Mouse (Mus musculus) T-cell, adult 66 days (primary cell): ENCODE data around the gene Klhl35. TPM values are rescaled to one million over a fixed set of nuclear protein-coding genes. Genes with fewer than 3 reads are reported as not detected.

Experiments used
- total RNA-seq, 2 experiments: library from RNA; stranded (reverse); gene quantifications; 3 replicates in 1 of 2; 4 replicates in 1 of 2; pipeline ENCODE4 v1.2.4; 2023

Gene Klhl35
- 1 to 10 TPM in 1 of 2 experiments, under 1 TPM in 1; 0.95 to 1.2 TPM for total RNA-seq

DNA sequence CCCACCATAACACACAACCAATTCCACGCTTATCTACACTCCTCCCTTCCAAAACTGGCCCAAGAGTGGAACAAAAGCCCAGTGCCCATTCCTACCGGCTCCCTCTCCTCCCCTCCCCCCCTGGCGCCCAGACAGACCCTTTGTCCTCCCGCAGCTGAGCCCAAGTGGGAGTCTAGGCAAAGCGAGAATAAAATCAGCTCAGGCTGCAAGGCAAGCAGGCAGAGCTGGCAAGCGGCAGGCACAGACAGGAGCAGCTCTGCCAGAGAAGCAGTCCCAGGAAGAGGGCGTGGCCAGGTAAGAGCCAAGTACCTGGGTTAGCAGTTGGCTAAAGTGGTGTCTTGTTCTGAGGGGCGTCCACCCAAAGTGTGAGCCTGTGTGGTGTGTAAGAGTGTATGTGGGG lies at the start of gene Klhl35:
Gene Klhl35 (plus strand): TSS at position 194 of the 400 bp plus-strand sequence.

DNA sequence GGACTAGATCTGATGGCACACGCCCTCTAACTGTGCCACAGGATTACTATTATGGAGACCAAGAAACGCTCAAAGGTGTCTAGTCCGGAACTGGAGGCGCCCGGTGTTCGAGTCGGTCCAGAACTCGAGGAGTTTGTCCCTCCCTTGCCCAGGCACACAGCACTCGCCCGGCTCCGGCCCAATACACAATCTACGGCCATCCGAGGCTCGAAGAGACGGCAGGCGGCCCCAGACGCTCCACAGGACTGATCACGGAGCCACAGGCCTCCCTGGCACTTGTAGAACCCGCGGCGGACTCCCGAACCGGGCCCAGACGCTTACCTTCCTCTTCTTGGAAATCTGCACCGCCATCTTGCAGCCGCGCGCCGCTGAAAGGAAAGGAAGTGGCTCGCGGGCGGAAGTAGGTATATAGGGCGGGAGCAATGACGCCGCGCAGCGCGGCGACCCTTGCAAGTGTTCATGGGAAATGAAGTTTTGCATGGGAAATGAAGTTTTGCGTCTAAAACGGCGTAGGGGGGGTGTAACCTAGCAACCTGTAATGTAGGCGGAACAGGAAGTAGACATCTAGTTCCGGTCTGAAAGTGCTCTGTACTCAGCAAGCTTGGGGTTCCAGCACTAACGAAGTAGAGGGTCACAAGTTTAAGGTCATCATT lies 17.6 kb downstream of the Klhl35 start, which contains the start of gene Rps3:
Gene Rps3 (minus strand): TSS at position 468 of the 653 bp plus-strand sequence.

Other genes starting within 250 kb of the Klhl35 start
- not detected for gene Mogat2, start 227.4 kb upstream of the Klhl35 start, total RNA-seq
- gene Map6, start 198.6 kb upstream of the Klhl35 start, total RNA-seq: 1 to 10 TPM in 1 of 2 experiments, under 1 TPM in 1; 0.80 to 1.5 TPM
- gene Serpinh1, start 112.8 kb upstream of the Klhl35 start, total RNA-seq: not detected
- 1 to 10 TPM; 5.3 to 6.4 TPM for gene Gdpd5, start 84.6 kb upstream of the Klhl35 start, total RNA-seq
- gene Rps3, start 17.7 kb downstream of the Klhl35 start, total RNA-seq: 1,000 to 10,000 TPM; 1,613 to 1,712 TPM
- 10 to 100 TPM; 93.7 to 98.7 TPM for gene Arrb1, start 69.5 kb downstream of the Klhl35 start, total RNA-seq
- 1 to 10 TPM; 3.3 to 4.3 TPM for gene Tpbgl, start 161.1 kb downstream of the Klhl35 start, total RNA-seq
- under 1 TPM; 0.27 to 0.47 TPM for gene Slco2b1, start 245.3 kb downstream of the Klhl35 start, total RNA-seq